Mouse (Mus musculus): ENCODE measurements around the gene Cldn14. TPM values are rescaled to one million over a fixed set of nuclear protein-coding genes. Genes with fewer than 3 reads are reported as not detected.
"Not testable (repeated sequence)": the region's sequence is repeated elsewhere in the genome, so short reads cannot be mapped to it uniquely, and the experiment has no call there.

Cldn14 gene
- total RNA-seq, 2 experiments from 2014 or later: 0.20 TPM; not detected in 1

DNA sequence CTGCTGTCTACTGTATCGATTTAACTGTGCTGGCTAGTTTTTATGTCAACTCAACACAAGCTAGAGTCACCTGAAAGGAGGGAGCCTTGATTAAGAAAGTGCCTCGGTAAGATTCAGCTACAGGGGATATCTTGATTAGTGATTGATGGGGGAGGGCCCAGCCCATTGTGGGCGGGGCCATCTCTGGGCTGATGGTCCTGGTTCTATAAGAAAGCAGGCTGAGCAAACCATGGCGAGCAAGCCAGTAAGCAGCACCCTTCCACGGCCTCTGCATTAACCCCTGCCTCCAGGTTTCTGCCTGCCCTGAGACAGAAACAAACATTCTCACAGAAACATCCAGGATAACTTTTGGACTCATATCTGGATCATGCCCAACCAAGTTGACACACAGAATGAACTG, 1.5 kb upstream of the Cldn14 start:
- intact Hi-C loops (cut with DNase I): no loop called here
- DNase-seq: no peak

DNA sequence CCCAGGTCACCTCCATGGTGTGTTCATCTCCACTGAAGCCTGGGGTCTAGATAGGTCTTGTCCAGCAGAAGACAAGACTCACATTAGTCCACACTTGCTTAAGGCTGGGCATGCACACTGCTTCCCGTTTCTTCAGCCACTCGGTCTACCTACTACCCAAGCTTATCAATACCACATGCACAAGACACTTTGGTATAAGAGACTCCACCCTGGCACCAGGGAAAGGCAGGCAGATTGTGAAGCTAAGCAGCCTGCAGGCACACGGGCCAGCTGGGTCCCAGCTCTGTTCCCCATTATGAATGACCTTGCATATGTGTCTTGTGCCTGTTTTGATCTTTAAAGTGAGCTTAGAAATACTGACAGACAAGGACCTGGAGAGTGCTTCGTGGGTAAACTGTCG, 719 bp upstream of the Cldn14 start:
- no peak for DNase-seq
- intact Hi-C loops (cut with DNase I): no loop called here

DNA sequence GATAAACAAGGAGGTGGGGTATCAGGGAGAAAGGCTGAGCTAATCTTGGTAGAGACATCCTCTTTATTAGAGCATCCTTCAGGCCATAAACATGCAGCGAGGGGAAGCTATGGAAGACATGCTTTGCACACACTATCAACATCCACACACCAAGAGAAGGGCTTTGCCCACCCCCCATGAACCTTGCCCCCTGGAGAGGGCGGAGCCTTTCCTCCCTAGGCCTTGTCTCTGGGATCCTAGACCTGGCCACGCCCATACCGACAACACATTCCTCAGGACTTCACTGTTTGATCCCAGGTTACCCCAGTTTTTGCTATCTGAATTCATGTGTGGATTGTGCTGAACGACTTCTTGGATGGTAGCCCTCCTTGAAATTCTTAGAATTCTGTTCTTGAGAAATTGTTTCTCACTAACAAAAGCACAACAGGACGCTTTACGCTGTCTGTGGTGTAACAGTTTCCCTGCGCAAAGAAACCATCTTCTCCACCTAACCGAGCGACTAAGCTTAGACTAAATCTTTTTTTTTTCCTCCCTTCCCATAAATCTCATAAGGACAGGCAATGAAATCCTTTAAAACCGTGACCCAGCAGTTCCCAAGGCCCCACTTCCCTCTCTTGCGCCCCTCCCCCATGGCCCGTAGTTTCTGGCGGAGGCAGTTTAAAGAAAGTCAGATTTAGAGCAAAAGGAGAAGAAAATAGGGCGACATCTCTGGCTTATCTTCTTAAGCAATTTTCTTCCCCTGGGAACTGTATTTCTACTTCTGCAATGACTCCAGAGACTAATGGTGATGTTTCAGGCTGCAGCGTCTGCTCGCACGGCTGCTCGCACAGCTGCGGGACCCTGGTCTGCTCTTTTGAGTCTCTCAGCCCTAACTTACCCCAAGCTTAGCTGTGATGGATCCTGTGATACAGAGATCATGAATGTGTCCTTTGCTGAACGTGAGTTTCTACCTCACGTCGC, 1.7 kb downstream of the Cldn14 start:
- intact Hi-C loops (cut with DNase I): no loop called here

DNA sequence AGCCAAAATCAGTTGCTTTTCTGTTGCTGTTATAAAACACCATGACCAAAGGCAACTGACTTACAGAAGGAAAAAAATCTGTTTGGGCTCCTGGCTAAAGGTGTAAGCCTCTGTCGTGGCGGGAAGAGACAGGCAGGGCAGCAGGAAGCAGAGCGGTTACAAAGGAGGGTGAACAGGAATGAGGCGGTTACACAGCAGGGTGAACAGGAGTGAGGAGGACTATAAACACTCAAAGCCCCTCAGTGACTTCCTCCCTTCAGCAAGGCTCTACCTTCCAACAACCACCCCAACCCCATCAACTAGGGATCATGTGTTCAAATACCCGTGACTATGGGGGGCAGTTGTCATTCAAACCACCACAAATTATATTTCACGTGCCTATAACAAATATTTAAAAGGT, 5.2 kb downstream of the Cldn14 start:
- intact Hi-C loops (cut with DNase I): no loop called here
- no peak for DNase-seq

More for the DNA sequence above, 1.7 kb downstream of the Cldn14 start:
- no peak for DNase-seq

DNA sequence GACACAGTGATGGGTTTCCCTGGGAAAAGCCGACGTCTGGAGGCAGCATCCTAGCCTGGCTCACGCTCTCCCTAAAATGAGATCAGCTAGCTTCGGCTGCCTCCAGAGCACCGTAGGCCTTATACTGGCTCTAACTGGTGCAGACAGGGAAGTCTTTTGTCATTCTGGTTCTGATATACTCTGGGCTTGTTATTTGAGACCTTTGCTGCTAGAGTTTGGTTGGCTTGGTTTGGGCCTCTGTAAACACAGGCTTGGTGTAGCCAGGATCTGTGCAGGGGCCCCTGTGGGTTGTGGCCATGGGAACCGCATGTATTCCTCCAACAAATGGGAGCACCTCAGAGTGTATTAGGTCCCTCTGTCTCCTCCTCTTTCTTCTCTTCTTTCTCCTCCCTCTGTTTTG, 7.3 kb downstream of the Cldn14 start:
- intact Hi-C loops (cut with DNase I): no loop called here
- no peak for DNase-seq

DNA sequence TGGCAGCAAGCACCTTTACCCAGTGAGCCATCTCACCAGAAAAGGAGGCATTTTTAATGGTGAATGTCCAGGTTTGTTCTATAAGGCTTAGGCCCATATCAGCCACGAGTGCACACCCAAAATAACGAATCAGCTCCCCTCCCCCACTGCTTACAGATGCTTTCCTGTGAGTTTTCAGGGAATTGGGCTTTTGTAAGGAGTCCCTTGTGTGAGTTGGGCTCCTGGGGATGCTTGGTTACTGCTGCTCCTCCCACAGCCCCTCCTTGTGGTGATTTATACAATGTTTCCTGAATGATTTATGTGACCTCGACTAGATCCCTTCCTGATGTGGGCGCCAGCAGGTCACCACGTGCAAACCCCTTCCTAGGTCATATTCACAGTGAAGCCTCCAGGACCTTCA, 9.7 kb downstream of the Cldn14 start:
- intact Hi-C loops (cut with DNase I): no loop called here
- no peak for DNase-seq

DNA sequence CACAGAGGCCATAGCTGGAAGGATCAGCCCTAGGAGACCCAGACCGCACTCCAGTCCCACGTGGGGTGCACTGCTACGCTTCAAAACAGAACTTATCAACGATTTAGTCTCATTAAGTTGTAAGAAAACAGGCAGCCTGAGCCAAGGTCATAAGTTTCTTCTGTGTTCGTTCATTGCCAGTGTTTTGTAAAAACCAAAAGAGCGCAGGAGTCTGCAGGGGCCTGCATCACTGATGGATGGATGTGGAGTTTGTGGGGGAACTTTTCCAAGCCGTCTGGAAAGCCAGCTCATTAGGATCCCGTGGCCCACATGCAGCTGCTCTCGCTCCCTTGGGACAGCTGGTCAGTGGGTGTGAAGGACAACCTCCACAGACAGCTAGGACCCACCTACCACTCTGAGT, 25.1 kb downstream of the Cldn14 start:
- intact Hi-C loops (cut with DNase I): no loop called here
- no peak for DNase-seq

- no peak for DNase-seq
- intact Hi-C loops (cut with DNase I): no loop called here
Measured at GRCm38 (mm10) chr16:93982341-93982740, 26.3 kb downstream of the Cldn14 start.

DNA sequence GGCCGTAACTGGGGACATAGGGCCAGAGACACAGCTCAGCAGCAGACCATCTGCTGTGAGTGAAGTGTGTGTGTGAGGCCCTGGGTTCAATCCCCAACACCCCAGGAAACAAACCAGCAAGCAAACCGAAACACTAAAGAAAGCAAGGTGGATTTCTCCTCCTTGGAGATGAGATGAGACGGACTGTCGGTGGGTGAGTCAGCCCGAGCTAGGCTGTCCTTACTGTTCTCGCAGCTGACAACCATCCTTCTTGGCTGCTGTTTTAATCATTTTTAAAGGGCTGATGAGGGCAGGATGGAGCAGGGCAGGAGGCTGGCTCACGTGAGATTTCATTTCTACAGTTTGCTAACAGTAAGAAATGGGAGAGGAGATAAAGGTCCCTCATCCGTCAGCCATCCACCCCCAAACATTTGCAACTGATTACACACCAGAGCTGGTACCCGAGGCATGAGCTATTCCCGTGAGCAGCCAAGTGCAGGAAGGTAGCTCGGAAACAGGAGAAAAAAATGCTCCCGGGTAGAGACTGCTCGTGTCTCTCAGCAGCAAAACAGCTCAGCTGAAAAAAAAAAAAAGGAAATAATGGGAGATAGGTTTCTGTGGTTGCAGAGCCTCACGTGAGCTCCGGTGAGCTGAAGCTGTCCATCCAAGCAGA, 27.3 kb downstream of the Cldn14 start:
- DNase-seq: no peak
- intact Hi-C loops (cut with DNase I): no loop called here

DNA sequence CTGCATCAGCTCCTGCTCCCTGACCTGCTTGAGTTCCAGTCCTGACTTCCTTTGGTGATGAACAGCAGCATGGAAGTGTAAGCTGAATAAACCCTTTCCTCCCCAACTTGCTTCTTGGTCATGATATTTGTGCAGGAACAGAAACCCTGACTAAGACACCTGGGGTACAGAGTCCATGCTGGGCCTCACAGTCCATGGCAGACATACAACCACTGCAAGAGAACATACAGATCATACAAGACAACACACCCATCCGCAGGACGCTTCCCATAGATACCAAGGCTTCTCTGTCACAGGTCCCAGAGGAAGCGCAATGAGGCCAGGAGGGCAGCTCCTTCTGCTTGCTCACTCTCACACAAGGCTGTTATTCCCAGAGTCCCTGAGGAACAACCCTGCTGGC, 28.3 kb downstream of the Cldn14 start:
- DNase-seq; intact Hi-C loops (cut with DNase I): not testable (repeated sequence)

DNA sequence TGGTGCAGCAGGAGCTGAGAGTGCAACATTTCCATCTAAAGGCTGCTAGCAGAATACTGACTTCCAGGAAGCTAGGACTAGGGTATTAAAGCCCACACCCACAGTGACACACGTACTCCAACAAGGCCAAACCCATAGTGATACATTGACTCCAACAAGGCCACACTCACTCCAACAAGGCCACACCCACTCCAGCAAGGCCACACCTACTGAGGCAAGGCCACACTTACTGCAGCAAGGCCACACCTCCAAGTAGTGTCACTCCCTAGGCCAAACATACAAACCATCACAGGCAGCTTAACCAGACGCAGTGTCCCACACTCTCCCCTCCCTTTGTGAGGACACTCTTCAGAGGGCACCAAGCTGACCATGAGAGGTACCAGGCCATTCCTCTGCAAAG, 29.3 kb downstream of the Cldn14 start:
- DNase-seq: no peak
- intact Hi-C loops (cut with DNase I): loop anchor here (5.0 kb wide), 2 partner anchors 42 to 62 kb away; no protein-coding TSS in a partner anchor

- intact Hi-C loops (cut with DNase I): loop anchor here (5.0 kb wide), 2 partner anchors 40 to 60 kb away; no protein-coding TSS in a partner anchor
- DNase-seq: no peak
Measured at GRCm38 (mm10) chr16:93977587-93977986, 31.1 kb downstream of the Cldn14 start.

- DNase-seq: no peak
- intact Hi-C loops (cut with DNase I): loop anchor here (5.0 kb wide), 2 partner anchors 40 to 60 kb away; no protein-coding TSS in a partner anchor
Measured at GRCm38 (mm10) chr16:93976907-93977306, 31.7 kb downstream of the Cldn14 start.

- DNase-seq: no peak
- intact Hi-C loops (cut with DNase I): loop anchor here (5.0 kb wide), 2 partner anchors 38 to 58 kb away; no protein-coding TSS in a partner anchor
Measured at GRCm38 (mm10) chr16:93975430-93975829, 33.2 kb downstream of the Cldn14 start.

- DNase-seq: no peak
- intact Hi-C loops (cut with DNase I): no loop called here
Measured at GRCm38 (mm10) chr16:93974278-93974677, 34.4 kb downstream of the Cldn14 start.

DNA sequence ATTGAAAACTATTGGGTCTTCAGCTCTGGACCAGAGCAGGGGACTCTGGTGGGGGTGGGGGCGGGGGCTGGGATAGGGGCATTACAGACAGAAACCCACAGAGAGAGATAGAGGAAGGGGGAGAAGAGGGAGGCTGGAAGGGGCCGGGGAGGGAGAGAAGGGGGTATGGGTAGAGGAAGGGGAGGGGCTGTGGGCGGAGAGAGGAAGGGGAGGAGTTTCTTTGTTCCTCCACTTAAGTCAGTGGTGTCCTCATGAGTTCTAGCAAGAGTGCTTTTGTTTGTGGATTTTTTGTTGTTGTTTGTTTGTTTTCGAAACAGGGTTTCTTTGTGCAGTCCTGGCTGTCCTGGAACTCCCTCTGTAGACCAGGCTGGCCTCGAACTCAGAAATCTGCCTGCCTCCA, 35.1 kb downstream of the Cldn14 start:
- DNase-seq: no peak
- intact Hi-C loops (cut with DNase I): no loop called here

- DNase-seq: no peak
- intact Hi-C loops (cut with DNase I): no loop called here
Measured at GRCm38 (mm10) chr16:93973123-93973522, 35.5 kb downstream of the Cldn14 start.

DNA sequence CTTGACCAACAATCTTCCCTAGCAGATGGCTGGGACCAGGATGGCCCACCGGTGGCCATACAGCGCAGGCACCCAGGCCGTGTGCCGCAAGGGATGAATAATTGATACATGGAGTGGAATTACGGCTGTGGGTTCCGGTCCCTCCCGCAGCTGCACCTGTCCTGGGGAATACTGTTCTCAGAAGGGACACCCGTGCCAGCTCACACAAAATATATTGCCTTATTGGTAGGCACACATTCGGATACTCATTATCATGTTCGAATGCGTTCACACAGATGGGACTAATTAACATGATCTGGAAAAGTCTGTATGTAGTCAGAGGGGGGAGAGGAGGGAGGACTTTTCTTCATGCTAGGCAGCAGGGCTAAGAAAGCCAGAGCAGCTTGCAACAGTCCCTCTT, 37.6 kb downstream of the Cldn14 start:
- DNase-seq: no peak
- intact Hi-C loops (cut with DNase I): no loop called here

GRCm38 (mm10) chr16:93967893-93968292, 40.7 kb downstream of the Cldn14 start:
- no peak for DNase-seq
- intact Hi-C loops (cut with DNase I): no loop called here

DNA sequence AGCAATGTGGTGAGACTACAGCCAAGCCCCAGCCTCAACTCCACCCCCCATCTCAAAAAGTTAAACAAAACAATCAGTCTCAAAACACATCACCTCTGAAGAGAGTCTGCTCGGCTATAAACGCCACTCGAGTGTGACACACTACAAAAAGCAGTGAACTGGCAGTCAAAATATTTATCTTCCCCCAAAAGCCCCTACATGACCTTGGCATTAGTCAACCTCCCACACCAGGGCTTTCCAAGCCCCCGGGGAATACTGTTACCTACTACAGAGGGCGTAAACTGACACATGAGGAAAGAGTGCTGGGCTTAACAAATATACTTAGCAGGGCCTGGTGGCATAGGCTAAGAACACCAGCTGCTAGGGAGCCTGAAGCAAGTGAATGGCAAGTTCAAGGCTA, 46.4 kb downstream of the Cldn14 start:
- DNase-seq: no peak
- intact Hi-C loops (cut with DNase I): no loop called here

- no peak for DNase-seq
- intact Hi-C loops (cut with DNase I): no loop called here
Measured at GRCm38 (mm10) chr16:93961099-93961646, 47.5 kb downstream of the Cldn14 start.

Measured in gastrocnemius, postnatal 36 days (tissue).